Mouse (Mus musculus): ENCODE results near the gene Cplx1.

- no peak for TF ChIP-seq CTCF (conservative IDR thresholded peaks at IDR 0.05; ENCODE audit: low read length)
- no peak for TF ChIP-seq POU5F1 (IDR thresholded peaks at IDR 0.05; ENCODE audit: borderline replicate concordance, low read length)
- TF ChIP-seq NANOG (IDR thresholded peaks at IDR 0.05; ENCODE audit: borderline replicate concordance, low read length) = no peak
Measured at GRCm38 (mm10) chr5:108570991-108571390, 21.2 kb upstream of the Cplx1 start.

Data from E14TG2a.4 (cell line).